Mouse (Mus musculus): Measurements from ENCODE around the gene Grwd1.

DNA sequence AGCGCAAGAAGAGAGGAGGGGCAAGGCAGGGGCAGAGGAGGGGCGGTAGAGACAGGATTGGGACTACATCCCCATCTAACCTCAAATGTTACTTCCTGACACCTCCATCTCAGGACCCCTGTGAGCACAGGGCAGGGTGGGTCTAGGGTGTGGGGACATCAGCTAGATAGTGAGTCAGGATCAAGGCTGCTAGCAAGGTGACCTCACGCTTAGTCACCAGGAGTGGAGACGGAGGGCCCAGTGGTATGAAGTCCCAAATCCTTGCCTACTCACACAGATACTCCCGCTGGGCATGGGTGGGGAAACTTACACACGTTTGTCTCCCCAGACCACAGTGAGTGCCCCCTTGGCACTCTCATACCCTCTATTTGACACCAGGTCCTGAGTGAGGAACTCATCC is 28.2 kb downstream of the Grwd1 start:
- TF ChIP-seq CTCF (IDR thresholded peaks at IDR 0.05; ENCODE audit: insufficient read depth, low read depth, low read length) (no peak), POLR2A (IDR thresholded peaks at IDR 0.05; ENCODE audit: insufficient read depth, low read depth, low read length) (no peak)
